Mouse (Mus musculus) cerebellum, adult 2 months (tissue): Measurements from ENCODE around the gene Ckap2. TPM values are rescaled to one million over a fixed set of nuclear protein-coding genes. Genes with fewer than 3 reads are reported as not detected.

Experiments
- DNase-seq, 2 experiments: peaks; one replicate each; pipeline ENCODE4 v3.0.0; 2021
- H3K27ac ChIP-seq: fragments of 200-500 bp; 2 replicates; pipeline ENCODE4 v1.5.1; 2012; ENCODE audit warnings: low read length, control low read depth, inconsistent platforms; ENCODE audit not compliant: insufficient read depth
- H3K27me3 ChIP-seq: fragments of 200-500 bp; 2 replicates; pipeline ENCODE4 v1.6.1; 2012; ENCODE audit warnings: inconsistent platforms, mild to moderate bottlenecking, low read length, moderate library complexity; ENCODE audit not compliant: control insufficient read depth, insufficient read depth
- H3K4me1 ChIP-seq: fragments of 200-500 bp; 2 replicates; pipeline ENCODE4 v1.6.1; 2011; ENCODE audit warnings: low read length; ENCODE audit not compliant: control insufficient read depth, insufficient read depth
- H3K4me3 ChIP-seq: fragments of 200-500 bp; replicated peaks from 2 replicates; pipeline ENCODE3; 2011; ENCODE audit warnings: mild to moderate bottlenecking, low read depth, low read length, control low read depth; ENCODE audit not compliant: insufficient read depth
- CTCF ChIP-seq: fragments of 200-500 bp; IDR thresholded peaks from 2 replicates; pipeline ENCODE4 v1.5.1; 2011; ENCODE audit warnings: low read depth, mild to moderate bottlenecking, control low read depth, low read length, moderate library complexity, borderline replicate concordance; ENCODE audit not compliant: insufficient read depth
- POLR2A ChIP-seq: fragments of 200-500 bp; IDR thresholded peaks from 2 replicates; pipeline ENCODE4 v1.6.1; 2011; ENCODE audit warnings: low read length, control low read depth, borderline replicate concordance; ENCODE audit not compliant: insufficient read depth
- WGBS: fragments of 180-500 bp; shearing (Covaris S2); methylation state at CpG from one replicate; pipeline ENCODE4 v1.1.7; 2018; 5-methylcytosine and 5-hydroxymethylcytosine counted together
- polyA plus RNA-seq: library from polyadenylated mRNA; depleted of rRNA; stranded (reverse); fragments of >200 nt; gene quantifications from 2 replicates; pipeline ENCODE4 v1.2.3, GENCODE M21; 2012; rRNA removed

Gene Ckap2
- polyA plus RNA-seq, result 0.71 and 1.1 TPM in 2 replicates

DNA sequence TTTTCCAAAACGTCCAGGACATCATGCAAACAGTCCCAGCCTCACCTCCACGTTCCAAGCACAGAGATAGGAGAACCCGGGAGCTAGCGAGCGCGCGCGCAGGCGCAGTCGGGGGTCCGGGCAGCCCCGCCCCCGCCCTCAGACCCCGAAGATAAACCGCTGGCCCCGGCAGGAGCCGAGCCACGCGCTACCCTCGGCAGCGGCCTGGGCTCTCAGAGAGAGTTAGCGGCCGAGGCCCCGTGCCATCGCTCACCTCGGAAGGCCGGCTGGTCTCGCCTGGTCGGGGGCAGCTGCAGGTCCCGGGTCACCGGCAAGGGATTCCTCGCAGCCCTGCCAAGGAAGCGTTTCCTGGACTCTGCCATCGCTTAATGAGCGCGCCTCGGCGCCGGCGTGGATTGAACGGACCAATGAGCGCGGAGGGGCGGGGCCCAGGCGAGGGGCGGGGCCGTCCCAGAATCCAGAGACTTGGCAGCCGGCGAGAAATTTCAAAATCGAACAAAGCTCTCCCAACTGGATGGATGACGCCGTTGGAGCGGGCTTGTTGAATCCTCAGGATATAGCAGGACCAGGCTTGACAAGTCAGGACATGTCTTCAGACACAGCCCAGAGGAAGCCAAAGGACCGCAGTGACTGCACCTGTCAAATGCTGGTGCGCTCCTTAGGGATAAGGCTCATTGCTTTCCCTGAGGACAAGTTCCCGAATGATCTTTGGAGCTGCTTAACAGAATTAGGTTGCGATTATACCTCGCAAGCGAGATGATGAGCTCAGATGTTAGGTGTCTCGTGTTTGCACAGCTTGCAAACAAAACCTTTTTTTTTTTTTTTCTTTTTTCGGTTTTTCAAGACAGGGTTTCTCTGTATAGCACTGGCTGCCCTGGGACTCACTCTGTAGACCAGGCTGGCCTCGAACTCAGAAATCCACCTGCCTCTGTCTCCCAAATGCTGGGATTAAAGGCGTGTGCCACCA is at the start of gene Ckap2:
Gene Ckap2 (minus strand): TSS at position 389 of the 967 bp plus-strand sequence.
- peak; percentile 84 to 86 for DNase-seq
- Histone ChIP-seq H3K27me3 (no peaks in the 10 kb centered on the region), H3K4me3 (peak within 1 kb of the TSS; percentile 96), H3K27ac (no peak within 1 kb of the TSS), H3K4me1 (no peaks in the 10 kb centered on the region)
- no peak for TF ChIP-seq POLR2A
- TF ChIP-seq CTCF, result no peak
- 2% methylated on average over 63 of the region's 63 CpGs for WGBS

DNA sequence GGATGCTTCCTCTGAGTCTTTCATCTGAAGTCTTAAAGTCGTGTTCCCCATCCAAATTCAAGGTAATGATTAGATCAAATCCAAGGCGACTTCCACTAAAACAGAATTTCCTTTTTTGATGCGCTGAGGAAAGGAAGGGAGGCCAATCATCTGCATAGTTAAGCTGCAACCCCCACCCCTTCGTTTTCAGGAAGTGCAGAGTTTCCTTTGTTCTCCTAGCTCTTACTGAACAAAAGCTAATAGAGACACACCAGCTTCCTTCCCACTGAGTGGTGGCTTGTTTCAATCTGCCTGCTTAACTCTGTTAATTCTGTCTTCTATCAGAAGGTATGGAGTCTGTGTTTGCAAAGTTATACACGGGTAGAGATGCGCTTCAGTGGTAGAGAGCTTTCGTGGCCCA is 43.0 kb upstream of the Ckap2 start:
- Histone ChIP-seq H3K27me3 (no peaks in the 10 kb centered on the region; the same call in 1 of the 2 replicates), H3K27ac (no peak overlapping the region), H3K4me3 (no peak overlapping the region), H3K4me1 (no peaks in the 10 kb centered on the region)
- DNase-seq, result no peak
- TF ChIP-seq POLR2A (no peak), CTCF (no peak)
- WGBS, result 35% methylated on average over 7 of the region's 7 CpGs

DNA sequence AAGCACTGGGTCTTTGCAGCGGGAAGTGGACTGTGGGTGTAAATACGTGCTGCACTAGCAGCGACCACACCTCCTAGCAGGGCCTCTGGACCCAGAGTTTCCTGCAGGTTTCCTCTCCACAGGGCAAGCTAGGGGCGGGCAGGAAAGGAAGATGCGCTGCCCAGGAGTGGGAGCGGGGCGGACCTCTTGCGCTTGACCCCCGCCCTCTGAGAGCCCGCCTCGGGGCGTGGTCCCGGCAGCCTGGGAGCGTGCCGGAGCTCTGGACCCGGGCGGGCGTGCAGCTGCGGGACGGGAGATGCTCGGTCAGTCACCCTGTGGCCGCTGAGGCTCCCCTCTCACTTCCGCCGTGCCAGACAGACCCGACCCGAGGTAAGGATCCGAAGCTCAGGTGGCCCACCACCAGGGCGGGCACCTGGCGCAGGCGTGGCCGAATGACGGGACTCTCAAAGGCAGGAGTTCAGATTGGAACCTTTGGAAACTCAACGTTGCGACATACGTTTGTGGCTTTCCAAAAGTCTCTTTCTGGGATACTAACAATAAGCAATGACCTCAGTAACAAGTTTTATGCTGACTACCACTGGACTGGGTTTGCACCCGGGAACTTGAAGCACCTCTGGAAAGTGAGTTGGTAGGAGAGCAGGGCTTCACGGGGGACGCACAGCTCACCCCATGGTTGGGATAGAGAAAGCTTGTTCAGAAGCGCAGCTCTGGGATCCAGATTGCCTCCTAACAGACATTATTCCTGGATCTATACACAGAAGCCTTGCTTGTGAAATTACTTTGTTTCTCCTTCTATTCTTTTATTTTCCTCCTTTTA is 41.6 kb upstream of the Ckap2 start, which contains the start of gene Thsd1:
Gene Thsd1 (plus strand): TSS at position 253 of the 817 bp plus-strand sequence.
- 2% methylated on average over 39 of the region's 39 CpGs for WGBS
- TF ChIP-seq CTCF (no peak), POLR2A (no peak)
- Histone ChIP-seq H3K27ac (no peak within 1 kb of the TSS), H3K4me1 (no peaks in the 10 kb centered on the region), H3K4me3 (peak within 1 kb of the TSS; percentile 42), H3K27me3 (no peaks in the 10 kb centered on the region; the same call in 1 of the 2 replicates)
- peak in 1 of 2 experiments; percentile 9 for DNase-seq

DNA sequence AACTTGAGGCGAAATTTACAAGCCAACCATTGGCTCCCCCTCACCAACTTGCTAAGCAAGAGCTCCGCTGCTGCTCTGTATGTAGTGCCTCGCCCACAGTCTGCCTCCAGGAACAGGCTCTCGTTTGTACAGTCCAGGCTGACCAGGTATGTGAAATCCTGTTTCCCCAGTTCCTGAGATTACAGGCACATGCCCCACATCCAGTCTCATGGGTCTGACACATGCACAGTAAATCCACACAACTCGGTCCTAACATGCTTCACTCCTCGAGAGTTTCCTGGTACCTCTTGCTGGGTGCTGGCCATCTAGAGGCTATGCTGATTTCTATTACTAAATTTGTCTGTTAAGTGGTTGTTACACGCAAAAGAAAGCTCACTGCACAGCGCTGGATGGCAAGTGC is 40.7 kb upstream of the Ckap2 start:
- TF ChIP-seq CTCF (no peak), POLR2A (no peak)
- no peak for DNase-seq
- Histone ChIP-seq H3K27ac (no peak overlapping the region), H3K27me3 (no peaks in the 10 kb centered on the region), H3K4me3 (no peak overlapping the region), H3K4me1 (no peaks in the 10 kb centered on the region)
- 59% methylated on average over 8 of the region's 8 CpGs for WGBS

DNA sequence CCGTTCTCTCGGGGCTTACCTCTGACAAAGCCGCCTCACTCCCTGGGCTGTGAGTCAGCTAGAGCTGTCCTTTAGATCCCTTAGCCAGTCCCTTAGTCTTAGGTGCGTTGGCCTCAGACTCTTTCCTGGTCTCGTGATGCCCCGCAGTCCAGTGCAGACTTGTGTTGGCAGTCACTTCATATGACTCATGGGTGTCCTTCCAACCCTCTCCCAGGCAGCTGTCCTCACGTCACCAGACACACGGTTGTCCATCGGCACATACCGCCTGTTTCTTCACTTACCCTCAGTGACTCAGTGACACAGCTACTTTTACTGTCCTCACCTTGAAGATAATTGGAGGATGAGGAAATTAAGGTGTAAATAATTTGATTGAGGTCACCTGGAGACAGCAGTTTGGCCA is 29.2 kb upstream of the Ckap2 start:
- 91% methylated on average over 10 of the region's 10 CpGs for WGBS
- Histone ChIP-seq H3K4me3 (no peak overlapping the region), H3K27me3 (no peaks in the 10 kb centered on the region), H3K4me1 (no peaks in the 10 kb centered on the region), H3K27ac (no peak overlapping the region)
- TF ChIP-seq POLR2A (no peak), CTCF (no peak)
- no peak for DNase-seq

DNA sequence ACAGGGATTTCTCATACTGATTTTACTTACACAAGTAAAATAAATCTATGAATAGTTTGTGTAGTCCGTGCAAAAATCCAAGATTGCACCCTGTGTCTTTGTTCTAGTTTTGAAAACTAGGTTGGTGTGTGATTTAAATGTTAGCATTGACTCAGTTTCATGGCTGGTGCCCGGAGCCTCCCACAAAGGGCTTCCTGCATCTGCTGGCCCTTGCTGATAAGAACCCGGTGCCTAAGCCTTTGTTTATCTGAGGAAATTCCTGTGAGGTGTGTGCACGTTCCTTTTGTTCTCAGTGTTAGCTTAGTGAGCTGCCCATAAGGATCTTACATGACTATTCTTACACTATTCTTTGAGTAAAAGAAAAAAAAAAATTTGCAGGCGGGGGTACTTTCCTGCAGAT is 23.4 kb upstream of the Ckap2 start:
- Histone ChIP-seq H3K4me3 (no peak overlapping the region), H3K4me1 (no peaks in the 10 kb centered on the region), H3K27me3 (no peaks in the 10 kb centered on the region), H3K27ac (no peak overlapping the region)
- WGBS, result 78% methylated on average over 5 of the region's 5 CpGs
- TF ChIP-seq CTCF (no peak), POLR2A (no peak)
- DNase-seq, result no peak

DNA sequence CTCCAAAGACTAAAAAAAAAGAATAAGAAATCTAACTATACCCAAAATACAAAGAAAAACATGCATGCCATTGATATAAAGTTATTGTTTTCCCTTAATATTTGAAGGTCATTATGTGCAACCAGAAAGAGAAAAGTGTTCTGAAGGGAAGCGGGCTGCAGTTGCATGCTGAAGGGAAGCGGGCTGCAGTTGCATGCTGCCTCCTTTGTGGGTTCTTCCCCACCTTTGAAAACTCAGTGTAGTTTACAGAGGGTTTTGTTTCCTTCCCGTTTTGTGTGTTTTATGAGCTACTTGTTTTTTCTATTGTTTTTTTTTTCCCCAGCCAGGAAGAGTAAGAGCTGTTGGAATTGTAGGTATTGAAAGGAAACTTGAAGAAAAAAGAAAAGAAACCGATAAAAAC is 21.9 kb upstream of the Ckap2 start:
- TF ChIP-seq POLR2A (no peak), CTCF (no peak)
- no peak for DNase-seq
- H3K4me3 ChIP-seq, result no peak overlapping the region
- WGBS, result 91% methylated on average over 4 of the region's 4 CpGs
- H3K27ac ChIP-seq, result no peak overlapping the region
- no peaks in the 10 kb centered on the region for H3K27me3 ChIP-seq
- no peaks in the 10 kb centered on the region for H3K4me1 ChIP-seq
